Mouse (Mus musculus) limb, embryonic 11.5 days (tissue): ENCODE measurements around the gene Nell1. TPM values are rescaled to one million over a fixed set of nuclear protein-coding genes. Genes with fewer than 3 reads are reported as not detected.

Experiments
- ATAC-seq: fragments of 200-750 bp; cut with Nextera tagmentation; 2 replicates; pipeline ENCODE4 v1.8.0; 2017; ENCODE audit warnings: low read depth; ENCODE audit not compliant: insufficient number of reproducible peaks, low FRiP score, low TSS enrichment
- DNase-seq: peaks from one replicate; pipeline ENCODE4 v3.0.0-alpha.2; 2015; ENCODE audit warnings: low spot score
- H3K27ac ChIP-seq: fragments of 300-500 bp; sonication (generic); replicated peaks from 2 replicates; pipeline ENCODE4 v1.5.1; 2014; ENCODE audit warnings: low read depth, mild to moderate bottlenecking, low read length
- H3K27me3 ChIP-seq: fragments of 300-500 bp; sonication (generic); 2 replicates; pipeline ENCODE4 v1.6.1; 2014; ENCODE audit warnings: mild to moderate bottlenecking, low read length, mixed read lengths; ENCODE audit not compliant: control insufficient read depth, insufficient read depth
- H3K36me3 ChIP-seq: fragments of 300-500 bp; sonication (generic); 2 replicates; pipeline ENCODE4 v1.6.1; 2014; ENCODE audit warnings: mild to moderate bottlenecking, low read length, moderate library complexity, mixed read lengths; ENCODE audit not compliant: control insufficient read depth, insufficient read depth
- H3K4me1 ChIP-seq: fragments of 300-500 bp; sonication (generic); 2 replicates; pipeline ENCODE4 v1.6.1; 2014; ENCODE audit warnings: low read length, mixed read lengths; ENCODE audit not compliant: control insufficient read depth, insufficient read depth
- H3K4me2 ChIP-seq: fragments of 300-500 bp; sonication (generic); 2 replicates; pipeline ENCODE4 v1.6.1; 2014; ENCODE audit warnings: low read depth, mild to moderate bottlenecking, moderate library complexity; ENCODE audit not compliant: severe bottlenecking
- H3K4me3 ChIP-seq: fragments of 300-500 bp; sonication (generic); 2 replicates; pipeline ENCODE4 v1.5.1; 2014; ENCODE audit warnings: low read depth, low read length
- H3K9ac ChIP-seq: fragments of 300-500 bp; sonication (generic); 2 replicates; pipeline ENCODE4 v1.6.1; 2014; ENCODE audit warnings: mild to moderate bottlenecking, low read length
- H3K9me3 ChIP-seq: fragments of 300-500 bp; sonication (generic); 2 replicates; pipeline ENCODE4 v1.6.1; 2016; ENCODE audit warnings: low read length; ENCODE audit not compliant: control insufficient read depth
- WGBS: fragments of 180-500 bp; shearing (Covaris S2); extraction: QIAGEN DNeasy Blood & Tissue Kit; methylation state at CpG from one replicate; pipeline ENCODE4 v1.1.7; 2014; 5-methylcytosine and 5-hydroxymethylcytosine counted together
- polyA plus RNA-seq: library from polyadenylated mRNA; unstranded; fragments of >200 nt; fragmentation: Nextera tagmentation; extraction: Ambion mirVana; gene quantifications from 2 replicates; pipeline ENCODE4 v1.2.1, GENCODE M21; 2014

The Nell1 gene
- polyA plus RNA-seq, 1 experiment from 2014 or later: 0.65 TPM

DNA sequence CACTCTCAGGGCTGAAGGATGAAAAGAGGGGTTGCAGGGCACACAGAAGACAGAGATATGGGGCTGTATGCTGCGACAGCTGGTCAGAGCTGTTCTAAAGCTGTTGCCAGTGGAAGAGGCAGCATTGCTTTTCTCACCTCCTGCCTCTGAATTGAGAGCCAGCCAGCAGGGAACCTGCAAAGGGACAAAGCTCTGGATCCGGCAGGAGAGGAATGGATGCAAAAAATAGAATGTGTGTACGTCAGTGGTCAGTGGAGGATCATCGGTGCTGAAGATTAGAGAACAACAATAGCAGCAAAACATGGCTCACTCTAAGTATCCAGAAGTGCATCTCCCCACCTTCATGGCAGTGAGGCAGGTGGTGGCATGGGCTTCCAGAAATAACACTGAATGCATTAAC, 507.3 kb downstream of the Nell1 start:
- Histone ChIP-seq H3K27ac (no peak overlapping the region), H3K36me3 (no peaks in the 10 kb centered on the region), H3K4me2 (no peak overlapping the region), H3K27me3 (no peaks in the 10 kb centered on the region), H3K4me1 (no peaks in the 10 kb centered on the region), H3K9me3 (no peaks in the 10 kb centered on the region), H3K9ac (no peak overlapping the region), H3K4me3 (no peak overlapping the region)
- no peak for ATAC-seq
- DNase-seq: no peak
- whole genome bisulfite sequencing: 86% methylated on average over 4 of the region's 4 CpGs

DNA sequence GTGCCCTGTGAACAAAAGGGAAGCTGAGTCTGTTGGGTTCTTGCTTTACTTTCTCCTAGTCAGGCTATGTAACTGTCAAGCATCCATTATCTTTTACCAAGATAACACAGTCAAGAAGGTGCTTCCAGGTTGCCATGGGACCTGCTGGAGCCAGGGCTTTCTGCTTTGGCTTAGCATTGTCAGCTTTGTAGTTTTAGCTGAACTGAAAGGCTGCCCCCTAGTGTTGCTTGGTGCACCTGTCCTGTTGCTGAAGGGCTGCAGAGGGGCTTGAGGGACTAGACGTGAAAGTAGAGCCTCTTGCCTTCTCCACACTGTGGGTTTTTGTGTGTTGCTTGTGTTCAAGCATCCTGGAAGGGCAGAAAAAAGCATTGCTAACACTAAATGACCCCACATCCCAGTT, 510.6 kb downstream of the Nell1 start:
- Histone ChIP-seq H3K4me3 (no peak overlapping the region), H3K36me3 (no peaks in the 10 kb centered on the region), H3K9me3 (no peaks in the 10 kb centered on the region), H3K4me2 (no peak overlapping the region), H3K27me3 (no peaks in the 10 kb centered on the region), H3K27ac (no peak overlapping the region), H3K4me1 (no peaks in the 10 kb centered on the region), H3K9ac (no peak overlapping the region)
- ATAC-seq: no peak
- DNase-seq: peak; percentile 56
- WGBS: 13% methylated on average over 1 of the region's 1 CpGs

DNA sequence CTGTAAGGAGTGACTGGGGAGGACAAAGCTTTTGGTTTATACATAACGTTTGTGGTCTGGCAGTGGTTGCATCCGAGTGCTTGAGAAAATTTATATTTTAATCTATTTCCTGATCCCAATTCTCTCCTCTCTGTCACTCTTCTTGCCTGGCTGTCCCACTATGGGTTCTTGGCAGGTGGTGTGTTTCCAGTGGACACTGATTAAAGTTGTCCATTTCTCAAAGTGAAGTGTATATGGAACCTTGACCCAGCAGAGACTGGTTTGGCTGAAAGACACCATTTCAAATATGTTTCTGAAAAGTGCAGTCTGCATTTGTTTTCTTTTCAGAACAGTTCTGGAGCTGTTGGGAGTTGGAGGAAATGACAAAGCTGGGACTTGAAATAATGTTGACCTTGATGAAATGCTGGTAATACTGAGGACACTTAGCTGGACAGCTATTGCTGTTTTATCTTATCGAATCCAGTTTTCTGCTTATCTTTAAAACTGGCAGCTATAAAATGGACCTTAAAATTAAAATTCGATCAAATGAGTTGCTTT, 512.3 kb downstream of the Nell1 start:
- no peak overlapping the region for H3K4me2 ChIP-seq
- DNase-seq: no peak
- H3K36me3 ChIP-seq: no peaks in the 10 kb centered on the region
- no peak overlapping the region for H3K27ac ChIP-seq
- 84% methylated on average over 4 of the region's 4 CpGs for WGBS
- H3K4me1 ChIP-seq: no peaks in the 10 kb centered on the region
- no peak overlapping the region for H3K9ac ChIP-seq
- no peaks in the 10 kb centered on the region for H3K27me3 ChIP-seq
- H3K4me3 ChIP-seq: no peak overlapping the region
- no peak for ATAC-seq
- H3K9me3 ChIP-seq: no peaks in the 10 kb centered on the region

DNA sequence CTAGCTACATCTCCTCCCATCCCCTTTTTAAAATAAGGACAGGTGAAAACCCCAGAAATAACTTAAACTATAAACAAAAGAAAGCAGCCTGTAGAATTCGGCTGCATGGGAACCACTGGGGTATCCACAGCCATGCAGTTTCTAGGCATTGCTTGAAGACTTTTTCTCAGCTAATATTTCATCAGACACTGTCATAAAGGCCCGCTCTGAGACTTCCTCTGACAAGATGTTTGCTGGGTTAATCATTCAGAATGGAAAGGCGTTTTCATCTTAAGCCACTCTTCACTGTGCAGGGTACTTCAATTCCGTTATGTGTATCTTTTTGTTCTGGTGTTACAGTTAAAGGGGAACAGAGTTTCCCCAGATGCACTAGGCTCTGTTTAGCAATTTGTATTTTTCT, 526.9 kb downstream of the Nell1 start:
- H3K9me3 ChIP-seq: no peaks in the 10 kb centered on the region
- H3K27ac ChIP-seq: no peak overlapping the region
- no peak for ATAC-seq
- H3K27me3 ChIP-seq: no peaks in the 10 kb centered on the region
- 88% methylated on average over 4 of the region's 4 CpGs for WGBS
- no peaks in the 10 kb centered on the region for H3K4me1 ChIP-seq
- H3K9ac ChIP-seq: no peak overlapping the region
- no peaks in the 10 kb centered on the region for H3K36me3 ChIP-seq
- no peak for DNase-seq
- H3K4me2 ChIP-seq: no peak overlapping the region
- H3K4me3 ChIP-seq: no peak overlapping the region

DNA sequence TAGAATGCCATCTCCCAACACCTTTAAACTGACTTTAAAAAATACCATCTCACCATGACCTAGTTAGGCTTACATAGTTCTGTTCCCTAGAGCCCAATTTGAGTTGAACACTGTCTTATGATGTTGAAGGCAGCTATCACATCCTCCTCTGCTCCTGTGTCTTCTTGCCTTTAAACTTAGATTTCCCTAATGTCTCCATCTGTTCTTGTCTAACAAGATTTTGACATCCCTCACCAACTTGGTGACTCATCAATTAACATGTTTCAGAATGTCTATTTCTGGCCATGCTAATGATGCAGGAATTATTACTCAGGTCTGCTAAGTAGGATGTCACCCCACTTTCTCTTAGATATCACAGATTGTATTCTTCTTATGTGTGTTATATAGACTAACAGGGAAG, 532.4 kb downstream of the Nell1 start:
- Histone ChIP-seq H3K9ac (no peak overlapping the region), H3K4me2 (no peak overlapping the region), H3K4me3 (no peak overlapping the region), H3K4me1 (no peaks in the 10 kb centered on the region), H3K27me3 (no peaks in the 10 kb centered on the region), H3K27ac (no peak overlapping the region), H3K36me3 (no peaks in the 10 kb centered on the region), H3K9me3 (no peaks in the 10 kb centered on the region)
- no peak for DNase-seq
- ATAC-seq: no peak

DNA sequence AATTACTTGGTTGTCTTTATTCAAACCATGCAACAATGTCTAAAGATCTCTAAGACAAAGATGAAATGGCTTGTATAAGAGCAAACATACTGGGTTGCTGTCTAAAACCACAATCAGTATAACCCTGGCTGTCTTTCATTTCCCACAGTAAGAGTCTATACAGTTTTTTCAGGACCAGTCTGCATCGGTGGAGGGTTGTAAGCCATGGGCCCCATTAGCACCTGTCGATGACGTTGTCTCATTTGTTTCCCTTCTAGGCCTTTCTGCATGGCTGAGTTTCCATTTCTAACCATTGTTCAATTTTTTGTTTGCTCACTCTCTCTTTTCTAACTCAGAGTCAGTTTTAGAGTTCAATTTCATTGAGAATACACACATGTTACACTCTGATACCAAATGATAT, 540.2 kb downstream of the Nell1 start:
- DNase-seq (no peak), ATAC-seq (no peak)
- Histone ChIP-seq H3K4me2 (no peak overlapping the region), H3K27me3 (no peaks in the 10 kb centered on the region), H3K27ac (no peak overlapping the region), H3K9me3 (no peaks in the 10 kb centered on the region), H3K4me3 (no peak overlapping the region), H3K4me1 (no peaks in the 10 kb centered on the region), H3K9ac (no peak overlapping the region), H3K36me3 (no peaks in the 10 kb centered on the region)
- 90% methylated on average over 3 of the region's 3 CpGs for WGBS

DNA sequence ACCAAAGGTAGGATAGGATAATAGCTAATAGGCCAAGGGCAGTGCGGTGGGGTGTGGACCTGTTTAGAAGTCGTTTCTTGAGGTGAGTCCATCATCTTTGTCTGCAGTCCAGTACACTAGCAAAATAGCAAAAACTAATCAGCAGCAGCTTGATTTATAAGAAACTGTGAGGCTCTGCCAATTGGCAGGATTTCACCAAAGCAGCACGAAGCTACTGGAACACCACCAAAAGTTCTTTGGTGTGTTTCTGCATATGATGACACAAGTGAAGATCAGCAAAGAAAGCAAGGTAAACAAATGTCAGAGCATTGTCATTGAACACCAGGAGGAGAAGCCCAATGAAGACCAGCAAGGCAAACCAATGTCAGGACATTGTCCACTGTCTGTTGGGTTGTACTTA, 542.0 kb downstream of the Nell1 start:
- Histone ChIP-seq H3K27me3 (no peaks in the 10 kb centered on the region), H3K9ac (no peak overlapping the region), H3K36me3 (no peaks in the 10 kb centered on the region), H3K4me3 (no peak overlapping the region), H3K4me2 (no peak overlapping the region), H3K4me1 (no peaks in the 10 kb centered on the region), H3K27ac (no peak overlapping the region), H3K9me3 (no peaks in the 10 kb centered on the region)
- DNase-seq: no peak
- 94% methylated on average over 3 of the region's 3 CpGs for WGBS
- ATAC-seq: no peak

DNA sequence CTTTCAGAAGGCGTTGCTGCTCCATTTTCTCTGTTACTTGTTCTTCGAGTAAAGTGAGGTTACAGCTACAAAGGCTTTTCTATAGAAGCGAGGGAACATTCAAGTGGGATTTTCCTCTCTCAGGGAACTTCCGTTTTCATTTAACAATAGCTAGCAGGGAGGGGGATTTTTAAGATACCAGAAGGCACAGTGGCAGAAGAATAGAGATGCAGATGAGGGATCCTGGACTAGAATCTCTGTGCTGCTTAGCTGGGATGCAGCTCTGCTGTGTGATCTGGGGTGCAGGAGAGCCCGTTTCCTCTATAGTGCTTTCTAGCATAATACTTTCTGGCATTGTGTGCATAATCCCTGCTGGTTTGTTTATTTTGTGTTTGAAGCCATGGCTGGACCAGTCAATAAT, 568.7 kb downstream of the Nell1 start:
- 74% methylated on average over 5 of the region's 5 CpGs for WGBS
- ATAC-seq: no peak
- Histone ChIP-seq H3K4me2 (no peak overlapping the region), H3K27ac (no peak overlapping the region), H3K36me3 (no peaks in the 10 kb centered on the region), H3K4me3 (no peak overlapping the region), H3K9me3 (no peaks in the 10 kb centered on the region), H3K27me3 (no peaks in the 10 kb centered on the region), H3K4me1 (no peaks in the 10 kb centered on the region), H3K9ac (no peak overlapping the region)
- no peak for DNase-seq

DNA sequence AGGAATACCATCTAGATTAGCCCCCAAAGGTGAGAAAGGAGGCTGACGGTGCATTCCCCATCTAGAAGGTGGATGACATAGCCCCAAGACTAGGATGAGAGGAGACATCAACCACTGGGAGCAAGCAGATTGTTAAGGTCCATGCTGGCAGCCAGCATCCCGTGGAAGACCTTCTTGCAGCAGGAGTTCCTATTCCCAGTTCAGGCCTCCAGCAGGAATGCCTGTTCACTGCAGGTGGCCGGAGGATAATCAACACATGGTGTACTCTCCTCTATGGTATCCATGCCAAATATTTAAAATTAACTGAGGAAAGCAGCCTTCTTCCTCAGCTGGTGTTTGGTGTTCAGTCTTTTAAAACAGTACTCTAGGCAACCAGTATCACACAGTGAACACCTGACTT, 574.9 kb downstream of the Nell1 start:
- no peaks in the 10 kb centered on the region for H3K36me3 ChIP-seq
- H3K27me3 ChIP-seq: no peaks in the 10 kb centered on the region
- ATAC-seq (no peak), DNase-seq (no peak)
- WGBS: 76% methylated on average over 3 of the region's 3 CpGs
- no peaks in the 10 kb centered on the region for H3K4me1 ChIP-seq
- H3K4me2 ChIP-seq: no peak overlapping the region
- H3K4me3 ChIP-seq: no peak overlapping the region
- H3K27ac ChIP-seq: no peak overlapping the region
- no peaks in the 10 kb centered on the region for H3K9me3 ChIP-seq
- H3K9ac ChIP-seq: no peak overlapping the region
